Mouse (Mus musculus): ENCODE data around the gene Usp54. TPM values are rescaled to one million over a fixed set of nuclear protein-coding genes. Genes with fewer than 3 reads are reported as not detected.
"Not testable (repeated sequence)": the region's sequence is repeated elsewhere in the genome, so short reads cannot be mapped to it uniquely, and the experiment has no call there.

The Usp54 gene
- total RNA-seq, 2 experiments from 2014 or later = 21.2 to 29.3 TPM

GRCm38 (mm10) chr14:20622412-20622811 is 18.5 kb downstream of the Usp54 start:
- intact Hi-C loops (cut with DNase I) = no loop called here
- DNase-seq (ENCODE audit: extremely low spot score in 1 of 2, low spot score in 2 of 2) = no peak

GRCm38 (mm10) chr14:20621903-20622302 is 19.0 kb downstream of the Usp54 start:
- intact Hi-C loops (cut with DNase I) = no loop called here
- DNase-seq (ENCODE audit: extremely low spot score in 1 of 2, low spot score in 2 of 2) = no peak

GRCm38 (mm10) chr14:20619131-20619530 is 21.7 kb downstream of the Usp54 start:
- intact Hi-C loops (cut with DNase I) = no loop called here
- DNase-seq (ENCODE audit: extremely low spot score in 1 of 2, low spot score in 2 of 2) = peak in 1 of 2 experiments; percentile 24

- intact Hi-C loops (cut with DNase I) = no loop called here
- peak in 1 of 2 experiments; percentile 26 for DNase-seq (ENCODE audit: extremely low spot score in 1 of 2, low spot score in 2 of 2)
These were observed 22.7 kb downstream of the Usp54 start for GRCm38 (mm10) chr14:20618211-20618610.

DNA sequence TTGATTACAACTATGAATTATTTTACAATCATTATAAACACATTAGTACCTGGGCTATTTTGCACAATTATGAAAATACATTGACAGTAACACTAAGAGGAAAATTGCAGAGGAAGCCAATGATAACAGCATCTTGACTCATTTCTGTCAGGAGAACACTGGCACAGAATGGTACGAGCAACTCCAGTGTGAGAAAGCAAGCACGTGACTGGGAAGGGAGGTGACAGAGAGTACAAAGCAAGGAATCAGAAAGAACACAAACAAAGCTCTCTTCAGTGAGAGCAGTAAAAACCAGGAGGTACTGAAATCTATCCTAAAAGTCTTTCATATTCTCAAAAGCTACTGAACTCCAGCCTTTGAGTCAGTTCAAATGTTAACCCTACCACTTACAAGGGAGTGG is 24.4 kb downstream of the Usp54 start:
- intact Hi-C loops (cut with DNase I) = no loop called here
- DNase-seq (ENCODE audit: extremely low spot score in 1 of 2, low spot score in 2 of 2) = no peak

- no peak for DNase-seq (ENCODE audit: extremely low spot score in 1 of 2, low spot score in 2 of 2)
- intact Hi-C loops (cut with DNase I) = no loop called here
These were observed 25.8 kb downstream of the Usp54 start for GRCm38 (mm10) chr14:20615075-20615474.

DNA sequence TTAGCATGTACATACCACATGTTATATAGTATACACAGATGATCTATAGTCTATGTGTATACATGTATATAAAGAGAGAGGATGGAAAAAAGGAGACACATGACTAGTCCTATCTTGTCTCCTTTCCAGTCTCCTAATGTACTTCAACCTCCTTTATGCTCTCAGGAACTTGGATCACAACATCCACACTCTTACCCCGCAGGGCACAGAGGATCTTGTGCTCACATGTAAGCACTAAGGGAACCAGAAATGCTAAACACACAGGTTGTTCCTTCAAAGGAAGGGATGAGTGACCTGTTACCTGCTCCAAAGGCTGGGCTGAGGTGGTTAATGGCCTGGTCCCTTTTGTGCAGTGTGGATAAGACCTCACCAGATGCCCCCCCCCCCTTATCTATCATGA is 28.0 kb downstream of the Usp54 start:
- DNase-seq (ENCODE audit: extremely low spot score in 1 of 2, low spot score in 2 of 2) = no peak
- intact Hi-C loops (cut with DNase I) = no loop called here

GRCm38 (mm10) chr14:20610146-20610545 is 30.7 kb downstream of the Usp54 start:
- intact Hi-C loops (cut with DNase I) = no loop called here
- DNase-seq (ENCODE audit: extremely low spot score in 1 of 2, low spot score in 2 of 2) = no peak

GRCm38 (mm10) chr14:20609519-20609918 is 31.3 kb downstream of the Usp54 start:
- DNase-seq (ENCODE audit: extremely low spot score in 1 of 2, low spot score in 2 of 2) = no peak
- intact Hi-C loops (cut with DNase I) = no loop called here

DNA sequence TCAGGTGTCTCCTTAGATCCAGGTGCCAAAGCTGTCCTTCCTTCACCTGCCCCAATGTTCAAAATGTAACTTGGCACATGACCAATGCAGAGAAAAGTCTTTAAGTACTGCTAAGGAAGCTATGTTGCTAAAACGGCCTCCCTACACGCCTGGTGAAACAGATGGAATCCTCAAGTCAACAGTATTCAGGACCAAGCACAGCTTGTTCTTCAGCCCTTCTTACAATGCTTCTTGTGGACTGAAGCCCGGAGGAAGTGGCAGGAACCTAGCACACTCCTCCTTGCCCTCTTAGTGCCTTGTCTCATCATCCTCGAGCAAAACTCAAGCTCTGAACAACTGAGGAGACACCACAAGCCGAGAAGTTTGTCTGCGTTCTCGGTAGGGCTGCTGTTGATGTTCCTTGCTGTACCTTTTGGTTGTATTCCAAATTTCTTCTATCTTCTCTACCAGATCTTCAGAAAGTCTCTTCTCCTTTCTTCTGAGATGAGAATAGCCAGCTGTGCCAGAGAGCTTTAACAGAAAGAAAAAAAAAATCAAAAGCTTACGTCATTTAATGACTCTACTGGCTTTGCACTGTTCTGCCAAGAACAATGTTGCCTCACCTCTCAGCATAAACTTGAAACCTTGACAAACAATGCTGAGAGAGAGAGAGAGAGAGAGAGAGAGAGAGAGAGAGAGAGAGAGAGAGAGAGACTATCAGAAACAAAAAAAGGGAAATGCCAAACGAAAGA is 33.3 kb downstream of the Usp54 start:
- intact Hi-C loops (cut with DNase I) = no loop called here
- DNase-seq (ENCODE audit: extremely low spot score in 1 of 2, low spot score in 2 of 2) = no peak

DNA sequence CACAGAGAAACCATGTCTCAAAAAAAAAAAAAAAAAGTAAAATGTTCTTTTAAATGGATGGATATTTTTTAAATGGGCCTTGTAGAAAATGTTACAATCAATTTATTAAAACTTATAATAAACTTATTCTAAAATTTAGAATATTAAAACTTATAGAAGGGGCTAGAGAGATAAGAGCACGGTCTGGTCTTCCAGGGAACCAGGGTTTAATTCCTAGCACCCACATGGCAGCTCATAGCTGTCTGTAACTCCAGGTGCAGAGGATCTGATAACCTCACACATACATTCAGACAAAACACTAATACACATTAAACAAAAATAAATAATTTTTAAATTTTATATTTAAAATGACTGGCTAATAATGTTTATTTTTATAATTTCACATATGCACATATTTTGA is 39.6 kb downstream of the Usp54 start:
- intact Hi-C loops (cut with DNase I) = no loop called here
- no peak for DNase-seq (ENCODE audit: extremely low spot score in 1 of 2, low spot score in 2 of 2)

DNA sequence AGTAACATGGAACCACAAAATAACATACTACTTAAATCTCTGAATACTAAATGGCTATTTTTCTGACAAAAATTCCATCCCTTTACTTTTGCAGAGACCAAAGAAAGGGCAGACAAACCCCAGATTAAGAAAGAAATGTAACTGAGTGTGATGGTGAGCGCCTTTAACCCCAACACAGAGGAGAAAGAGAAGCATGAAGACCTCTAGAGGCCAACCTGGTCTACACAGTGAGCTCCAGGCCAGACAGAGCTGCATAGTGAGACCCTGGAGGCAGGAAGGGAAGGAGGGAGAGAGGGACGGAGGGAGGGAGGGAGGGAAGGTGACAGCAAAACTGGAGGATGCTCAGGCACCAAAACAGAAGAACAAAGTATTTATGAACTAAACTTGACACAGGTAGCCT is 40.7 kb downstream of the Usp54 start:
- DNase-seq (ENCODE audit: extremely low spot score in 1 of 2, low spot score in 2 of 2) = no peak
- intact Hi-C loops (cut with DNase I) = no loop called here

- intact Hi-C loops (cut with DNase I) = no loop called here
- DNase-seq (ENCODE audit: extremely low spot score in 1 of 2, low spot score in 2 of 2) = no peak
These were observed 41.3 kb downstream of the Usp54 start for GRCm38 (mm10) chr14:20599542-20599941.

GRCm38 (mm10) chr14:20595781-20596180 is 45.1 kb downstream of the Usp54 start:
- DNase-seq (ENCODE audit: extremely low spot score in 1 of 2, low spot score in 2 of 2) = peak; percentile 40 to 43
- intact Hi-C loops (cut with DNase I) = no loop called here

DNA sequence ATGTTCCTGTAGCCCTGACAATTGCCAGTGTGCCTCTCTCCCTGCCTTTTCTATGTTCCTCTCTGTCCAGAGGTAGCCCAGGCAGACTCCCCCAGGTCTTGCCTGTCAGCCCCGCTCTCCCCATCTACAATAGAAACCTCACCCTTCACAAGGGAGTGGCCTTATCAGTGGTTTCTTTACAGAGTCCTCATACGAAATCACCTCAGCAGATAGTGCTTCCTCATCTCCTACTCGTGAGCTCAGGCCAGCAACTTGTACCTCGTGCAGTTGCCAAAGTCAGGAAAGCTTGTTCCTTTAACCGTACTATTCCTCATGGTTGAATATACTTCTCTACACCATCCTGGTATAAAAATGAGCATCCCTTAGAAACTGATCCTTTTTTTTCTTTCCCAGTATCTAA is 53.4 kb downstream of the Usp54 start:
- DNase-seq (ENCODE audit: extremely low spot score in 1 of 2, low spot score in 2 of 2) = no peak
- intact Hi-C loops (cut with DNase I) = loop anchor here (5.0 kb wide), 1 partner anchor 40 kb away; no protein-coding TSS in a partner anchor

DNA sequence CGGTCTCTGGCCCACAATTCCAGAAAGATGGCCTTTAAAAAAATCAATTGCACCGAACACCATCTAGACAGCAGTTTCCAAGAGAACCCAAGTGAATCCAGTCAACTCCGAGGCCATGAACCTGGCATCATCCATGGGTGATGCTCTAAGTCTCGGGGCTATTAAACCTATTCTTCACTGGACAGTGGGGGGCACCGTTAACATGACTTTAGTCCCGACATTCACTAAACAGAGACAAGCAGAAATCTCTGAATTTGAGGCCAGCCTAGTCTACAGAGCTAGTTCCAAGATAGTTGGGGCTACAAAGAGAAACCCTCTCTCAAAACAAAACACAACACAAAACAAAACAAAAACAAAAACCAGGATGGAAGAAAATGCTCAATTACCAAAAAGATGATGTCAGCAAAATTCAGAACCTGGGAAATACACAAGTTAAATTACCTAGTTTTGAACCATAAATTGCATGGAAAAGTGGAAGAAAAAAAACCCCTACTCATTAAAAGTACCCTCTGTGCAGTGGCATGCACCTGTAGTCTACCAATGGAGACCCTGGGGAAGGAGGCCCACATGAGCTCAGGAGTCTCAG is 61.9 kb downstream of the Usp54 start:
- DNase-seq (ENCODE audit: extremely low spot score in 1 of 2, low spot score in 2 of 2) = no peak
- intact Hi-C loops (cut with DNase I) = no loop called here

- intact Hi-C loops (cut with DNase I) = loop anchor here (1.0 kb wide), 1 partner anchor 85 kb away; no protein-coding TSS in a partner anchor
- peak; percentile 73 to 79 for DNase-seq (ENCODE audit: extremely low spot score in 1 of 2, low spot score in 2 of 2)
These were observed 64.7 kb downstream of the Usp54 start for GRCm38 (mm10) chr14:20576179-20576578.

GRCm38 (mm10) chr14:20573196-20573595 is 67.7 kb downstream of the Usp54 start:
- intact Hi-C loops (cut with DNase I); DNase-seq (ENCODE audit: extremely low spot score in 1 of 2, low spot score in 2 of 2): not testable (repeated sequence)

DNA sequence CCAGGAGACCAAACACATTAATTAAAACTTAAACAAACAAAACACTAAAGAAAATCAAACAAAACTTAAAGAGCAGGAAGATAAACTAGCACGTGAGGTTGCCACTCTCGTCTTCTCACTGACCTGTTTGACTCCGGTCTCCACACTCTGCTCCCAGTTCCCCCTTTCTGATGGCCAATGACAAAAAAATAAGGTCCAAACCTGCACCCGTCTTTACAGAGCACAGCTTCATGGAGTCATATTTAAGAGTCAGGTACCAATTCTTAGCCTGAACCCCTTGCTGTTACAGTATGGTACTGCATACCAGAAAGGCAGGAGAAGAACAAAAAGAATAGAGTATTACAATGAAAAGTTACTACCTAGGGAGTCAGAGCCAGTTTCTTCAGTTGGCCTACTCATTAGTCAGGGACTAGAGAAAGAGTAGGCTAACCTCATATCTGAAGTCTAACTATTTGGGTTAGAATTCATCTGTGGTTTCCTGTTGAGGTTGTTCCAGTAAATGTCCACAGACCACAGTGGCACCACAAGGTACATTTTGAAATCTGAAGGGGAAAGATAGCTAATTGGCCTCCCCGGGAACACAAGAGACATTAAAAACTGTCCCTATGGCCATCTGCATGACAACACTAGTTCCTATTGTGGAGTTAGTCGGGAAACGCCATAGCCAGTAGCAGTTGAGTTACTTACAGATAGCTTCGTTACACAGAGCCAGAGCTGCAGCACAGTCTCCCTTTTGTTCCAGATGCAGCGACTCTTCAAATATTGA is 75.4 kb downstream of the Usp54 start:
- DNase-seq (ENCODE audit: extremely low spot score in 1 of 2, low spot score in 2 of 2) = no peak
- intact Hi-C loops (cut with DNase I) = no loop called here

DNA sequence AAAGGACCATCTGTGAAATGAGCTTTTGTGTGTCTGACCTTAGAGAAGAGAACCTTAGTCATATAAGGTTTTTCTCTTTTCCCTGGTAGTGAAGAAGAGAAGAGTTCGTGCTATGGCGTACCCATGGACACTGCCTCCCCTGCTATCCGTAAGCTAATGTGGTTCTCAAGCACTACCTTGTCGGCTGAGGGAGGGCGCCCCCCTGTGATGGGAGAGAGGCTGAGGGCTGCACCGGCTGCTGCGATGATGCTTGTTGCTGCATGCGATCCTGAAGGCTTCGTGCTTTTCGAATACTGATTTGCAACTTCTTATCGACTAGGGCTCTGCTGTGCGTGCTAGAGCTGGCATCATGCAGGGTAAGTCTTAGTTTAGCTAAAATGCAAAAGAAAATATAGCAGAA is 76.2 kb downstream of the Usp54 start:
- peak in 1 of 2 experiments; percentile 27 for DNase-seq (ENCODE audit: extremely low spot score in 1 of 2, low spot score in 2 of 2)
- intact Hi-C loops (cut with DNase I) = no loop called here

Measured in left cerebral cortex, postnatal 10 days (tissue).